Mouse (Mus musculus): Measurements from ENCODE around the gene Cwc27. TPM values are rescaled to one million over a fixed set of nuclear protein-coding genes. Genes with fewer than 3 reads are reported as not detected.

Cwc27 gene
- polyA plus RNA-seq, 1 experiment from 2014 or later = 25.4 TPM

GRCm38 (mm10) chr13:104601783-104602182 is 215.2 kb downstream of the Cwc27 start:
- Histone ChIP-seq H3K36me3 (ENCODE audit: insufficient read depth, low read length) (no peaks in the 10 kb centered on the region), H3K9me3 (replicated peaks; ENCODE audit: low read length) (no peaks in the 10 kb centered on the region), H3K4me1 (replicated peaks; ENCODE audit: insufficient read depth, low read length) (no peaks in the 10 kb centered on the region), H3K27me3 (ENCODE audit: insufficient read depth, low read length) (no peaks in the 10 kb centered on the region), H3K4me3 (replicated peaks; ENCODE audit: low read depth, low read length) (no peak overlapping the region), H3K4me2 (ENCODE audit: low read length) (no peak overlapping the region), H3K9ac (ENCODE audit: low read depth, low read length) (no peak overlapping the region), H3K27ac (no peak overlapping the region)
- DNase-seq (ENCODE audit: low spot score) = no peak
- ATAC-seq (replicated peaks; ENCODE audit: low FRiP score, low read depth) = no peak
- WGBS = 85% methylated on average over 3 of the region's 3 CpGs
- TF ChIP-seq CTCF (IDR thresholded peaks at IDR 0.05; ENCODE audit: low read depth) = no peak

DNA sequence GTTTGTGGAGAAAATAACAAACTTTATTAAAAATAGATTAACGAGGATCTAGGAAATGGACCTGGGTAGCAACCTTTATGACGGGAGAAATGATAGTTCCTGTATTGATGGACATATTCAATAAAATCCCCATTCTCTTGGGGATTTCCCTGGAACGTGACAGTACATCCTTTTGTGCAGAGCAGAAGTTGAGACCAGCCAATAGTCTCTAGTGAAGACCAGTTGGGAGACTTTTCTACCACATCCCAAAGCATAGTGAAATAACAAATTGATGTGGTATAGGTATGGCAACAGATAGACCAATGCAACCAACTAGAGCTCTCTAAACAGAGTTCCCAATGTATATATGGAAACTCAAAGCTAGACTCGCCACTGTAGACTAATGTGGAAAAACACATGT is 220.7 kb downstream of the Cwc27 start:
- ATAC-seq (replicated peaks; ENCODE audit: low FRiP score, low read depth) = no peak
- Histone ChIP-seq H3K4me2 (ENCODE audit: low read length) (no peak overlapping the region), H3K36me3 (ENCODE audit: insufficient read depth, low read length) (no peaks in the 10 kb centered on the region), H3K27me3 (ENCODE audit: insufficient read depth, low read length) (no peaks in the 10 kb centered on the region), H3K4me3 (replicated peaks; ENCODE audit: low read depth, low read length) (no peak overlapping the region), H3K9ac (ENCODE audit: low read depth, low read length) (no peak overlapping the region), H3K4me1 (replicated peaks; ENCODE audit: insufficient read depth, low read length) (no peaks in the 10 kb centered on the region), H3K27ac (no peak overlapping the region), H3K9me3 (replicated peaks; ENCODE audit: low read length) (no peaks in the 10 kb centered on the region)
- TF ChIP-seq CTCF (IDR thresholded peaks at IDR 0.05; ENCODE audit: low read depth) = no peak
- WGBS = 91% methylated on average over 4 of the region's 4 CpGs
- no peak for DNase-seq (ENCODE audit: low spot score)

GRCm38 (mm10) chr13:104594820-104595351 is 222.1 kb downstream of the Cwc27 start:
- 62% methylated on average over 4 of the region's 4 CpGs for WGBS
- H3K9ac ChIP-seq (ENCODE audit: low read depth, low read length) = no peak overlapping the region
- H3K27me3 ChIP-seq (ENCODE audit: insufficient read depth, low read length) = no peaks in the 10 kb centered on the region
- no peak overlapping the region for H3K4me3 ChIP-seq (replicated peaks; ENCODE audit: low read depth, low read length)
- 0 out of 2 replicates have a peak, but pooled peaks cover 6% of the 10 kb centered on the region for H3K4me1 ChIP-seq (replicated peaks; ENCODE audit: insufficient read depth, low read length)
- H3K36me3 ChIP-seq (ENCODE audit: insufficient read depth, low read length) = no peaks in the 10 kb centered on the region
- H3K4me2 ChIP-seq (ENCODE audit: low read length) = no peak overlapping the region
- no peak for DNase-seq (ENCODE audit: low spot score)
- H3K9me3 ChIP-seq (replicated peaks; ENCODE audit: low read length) = no peaks in the 10 kb centered on the region
- no peak for TF ChIP-seq CTCF (IDR thresholded peaks at IDR 0.05; ENCODE audit: low read depth)
- no peak for ATAC-seq (replicated peaks; ENCODE audit: low FRiP score, low read depth)
- no peak overlapping the region for H3K27ac ChIP-seq

DNA sequence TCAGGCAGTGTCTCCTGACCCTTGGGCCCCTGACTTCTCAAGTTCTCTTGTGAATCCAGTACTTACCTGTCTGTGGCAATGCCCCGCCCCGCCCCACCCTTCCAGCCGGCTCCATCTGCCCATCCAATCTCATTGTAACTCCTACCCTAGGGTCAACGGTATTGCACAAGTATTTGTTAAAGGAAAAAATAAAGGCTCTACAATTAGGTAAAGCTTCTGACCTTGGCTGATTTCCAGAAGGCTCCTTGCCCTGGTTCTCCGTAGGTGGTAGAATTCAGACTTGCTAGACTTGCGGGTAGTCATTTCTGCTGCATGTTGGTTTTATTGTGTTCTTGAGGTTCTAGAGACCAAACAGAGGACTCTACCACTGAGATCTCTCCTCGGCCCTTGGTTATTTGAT is 226.0 kb downstream of the Cwc27 start:
- no peak overlapping the region for H3K27ac ChIP-seq
- no peak for ATAC-seq (replicated peaks; ENCODE audit: low FRiP score, low read depth)
- DNase-seq (ENCODE audit: low spot score) = no peak

DNA sequence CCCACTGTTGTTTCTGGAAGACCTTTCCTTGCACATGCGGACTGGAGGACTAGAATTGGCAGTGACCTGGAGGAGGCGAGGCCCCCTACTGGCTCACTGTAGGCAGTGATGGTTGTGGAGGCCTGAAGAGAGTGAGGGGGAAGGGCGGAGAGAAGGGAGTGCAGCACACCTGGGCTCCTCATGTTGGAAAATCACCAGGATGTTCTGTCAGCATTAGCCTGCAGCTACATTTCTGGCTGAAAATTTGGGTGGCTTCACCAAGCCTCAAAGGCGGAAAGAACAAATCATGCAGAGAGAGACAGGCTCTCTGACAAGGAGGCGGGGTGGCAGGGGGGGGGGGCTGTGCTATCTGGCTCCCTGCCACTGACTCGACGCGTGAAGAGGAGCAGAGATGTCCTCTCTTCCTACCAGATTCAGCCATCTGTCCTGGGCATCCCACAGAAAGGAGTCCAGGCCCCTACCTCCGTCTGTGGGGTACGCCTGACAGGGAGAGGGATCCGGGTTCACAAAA is 226.8 kb downstream of the Cwc27 start:
- Histone ChIP-seq H3K9me3 (replicated peaks; ENCODE audit: low read length) (no peaks in the 10 kb centered on the region), H3K4me1 (replicated peaks; ENCODE audit: insufficient read depth, low read length) (0 out of 2 replicates have a peak, but pooled peaks cover 7% of the 10 kb centered on the region), H3K27ac (no peak overlapping the region), H3K27me3 (ENCODE audit: insufficient read depth, low read length) (no peaks in the 10 kb centered on the region), H3K4me2 (ENCODE audit: low read length) (no peak overlapping the region; the same call in 1 of the 2 replicates), H3K9ac (ENCODE audit: low read depth, low read length) (no peak overlapping the region), H3K36me3 (ENCODE audit: insufficient read depth, low read length) (no peaks in the 10 kb centered on the region), H3K4me3 (replicated peaks; ENCODE audit: low read depth, low read length) (no peak overlapping the region)
- DNase-seq (ENCODE audit: low spot score) = no peak
- WGBS = 57% methylated on average over 11 of the region's 11 CpGs
- ATAC-seq (replicated peaks; ENCODE audit: low FRiP score, low read depth) = peak; percentile 49; the same call in 1 of the 2 replicates
- peak; percentile 53; the same call in 1 of the 2 replicates for TF ChIP-seq CTCF (IDR thresholded peaks at IDR 0.05; ENCODE audit: low read depth)

More for the DNA sequence above, 226.0 kb downstream of the Cwc27 start:
- H3K36me3 ChIP-seq (ENCODE audit: insufficient read depth, low read length) = no peaks in the 10 kb centered on the region
- H3K4me1 ChIP-seq (replicated peaks; ENCODE audit: insufficient read depth, low read length) = 0 out of 2 replicates have a peak, but pooled peaks cover 7% of the 10 kb centered on the region
- no peak for TF ChIP-seq CTCF (IDR thresholded peaks at IDR 0.05; ENCODE audit: low read depth)
- H3K4me3 ChIP-seq (replicated peaks; ENCODE audit: low read depth, low read length) = no peak overlapping the region
- WGBS = 83% methylated on average over 7 of the region's 7 CpGs
- no peak overlapping the region for H3K9ac ChIP-seq (ENCODE audit: low read depth, low read length)
- H3K9me3 ChIP-seq (replicated peaks; ENCODE audit: low read length) = no peaks in the 10 kb centered on the region
- no peaks in the 10 kb centered on the region for H3K27me3 ChIP-seq (ENCODE audit: insufficient read depth, low read length)
- no peak overlapping the region for H3K4me2 ChIP-seq (ENCODE audit: low read length)

DNA sequence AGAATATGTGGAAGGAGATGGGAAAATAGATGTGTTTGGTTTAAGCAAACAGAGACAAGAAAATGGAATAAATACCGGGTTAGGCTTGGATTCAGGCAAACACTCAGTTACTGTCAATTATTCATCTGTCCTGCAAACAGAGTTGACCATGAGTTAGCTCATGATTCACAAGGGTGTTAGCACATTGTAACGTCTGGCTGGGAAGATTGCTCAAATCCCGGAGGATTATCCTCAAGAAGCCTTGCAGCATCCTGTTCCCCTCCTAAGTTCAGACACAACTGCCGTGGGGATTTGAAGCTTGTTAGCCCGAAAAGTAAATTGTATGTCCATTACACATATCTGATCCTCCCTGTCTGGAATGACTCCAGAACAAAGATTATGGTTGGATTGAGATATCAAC is 228.6 kb downstream of the Cwc27 start:
- H3K27me3 ChIP-seq (ENCODE audit: insufficient read depth, low read length) = no peaks in the 10 kb centered on the region
- H3K9me3 ChIP-seq (replicated peaks; ENCODE audit: low read length) = no peaks in the 10 kb centered on the region
- H3K9ac ChIP-seq (ENCODE audit: low read depth, low read length) = no peak overlapping the region
- WGBS = 83% methylated on average over 5 of the region's 5 CpGs
- DNase-seq (ENCODE audit: low spot score) (no peak), ATAC-seq (replicated peaks; ENCODE audit: low FRiP score, low read depth) (no peak)
- no peaks in the 10 kb centered on the region for H3K36me3 ChIP-seq (ENCODE audit: insufficient read depth, low read length)
- H3K4me3 ChIP-seq (replicated peaks; ENCODE audit: low read depth, low read length) = no peak overlapping the region
- H3K4me1 ChIP-seq (replicated peaks; ENCODE audit: insufficient read depth, low read length) = 0 out of 2 replicates have a peak, but pooled peaks cover 7% of the 10 kb centered on the region
- no peak overlapping the region for H3K4me2 ChIP-seq (ENCODE audit: low read length)
- no peak for TF ChIP-seq CTCF (IDR thresholded peaks at IDR 0.05; ENCODE audit: low read depth)
- H3K27ac ChIP-seq = no peak overlapping the region

Other genes with a start within 250 kb of the Cwc27 start
- 30.4 and 33.4 TPM in 2 replicates for gene Srek1ip1, start 24.7 kb downstream of the Cwc27 start, polyA plus RNA-seq (2015; fragmentation: Nextera tagmentation; extraction: Ambion mirVana)
- gene Shisal2b, start 46.8 kb upstream of the Cwc27 start, polyA plus RNA-seq (2015; fragmentation: Nextera tagmentation; extraction: Ambion mirVana) = 0.57 and 0.71 TPM in 2 replicates
- gene Rgs7bp, start 237.8 kb upstream of the Cwc27 start, polyA plus RNA-seq (2015; fragmentation: Nextera tagmentation; extraction: Ambion mirVana) = 1.4 TPM in 2 replicates